Mouse (Mus musculus) hematopoietic multipotent progenitor cell, adult 10-12 weeks (in vitro differentiated cells): ENCODE measurements around the gene Tmem231. TPM values are rescaled to one million over a fixed set of nuclear protein-coding genes. Genes with fewer than 3 reads are reported as not detected.

Source experiments
- polyA plus RNA-seq: library from polyadenylated mRNA; stranded (reverse); fragments of >175 nt; gene quantifications from 2 replicates; pipeline ENCODE4 v1.2.3, GENCODE M21; 2012; ENCODE audit warnings: low replicate concordance

Tmem231 gene
- polyA plus RNA-seq: 4.4 and 4.7 TPM in 2 replicates

GRCm38 (mm10) chr8:111933348-111934076, at the start of gene Tmem231:
Tmem231 (minus strand) TSS chr8:111933881.

GRCm38 (mm10) chr8:111940171-111941100, 6.8 kb upstream of the Tmem231 start, which contains the start of gene Gabarapl2:
Gabarapl2 (plus strand) TSS chr8:111940703.

DNA sequence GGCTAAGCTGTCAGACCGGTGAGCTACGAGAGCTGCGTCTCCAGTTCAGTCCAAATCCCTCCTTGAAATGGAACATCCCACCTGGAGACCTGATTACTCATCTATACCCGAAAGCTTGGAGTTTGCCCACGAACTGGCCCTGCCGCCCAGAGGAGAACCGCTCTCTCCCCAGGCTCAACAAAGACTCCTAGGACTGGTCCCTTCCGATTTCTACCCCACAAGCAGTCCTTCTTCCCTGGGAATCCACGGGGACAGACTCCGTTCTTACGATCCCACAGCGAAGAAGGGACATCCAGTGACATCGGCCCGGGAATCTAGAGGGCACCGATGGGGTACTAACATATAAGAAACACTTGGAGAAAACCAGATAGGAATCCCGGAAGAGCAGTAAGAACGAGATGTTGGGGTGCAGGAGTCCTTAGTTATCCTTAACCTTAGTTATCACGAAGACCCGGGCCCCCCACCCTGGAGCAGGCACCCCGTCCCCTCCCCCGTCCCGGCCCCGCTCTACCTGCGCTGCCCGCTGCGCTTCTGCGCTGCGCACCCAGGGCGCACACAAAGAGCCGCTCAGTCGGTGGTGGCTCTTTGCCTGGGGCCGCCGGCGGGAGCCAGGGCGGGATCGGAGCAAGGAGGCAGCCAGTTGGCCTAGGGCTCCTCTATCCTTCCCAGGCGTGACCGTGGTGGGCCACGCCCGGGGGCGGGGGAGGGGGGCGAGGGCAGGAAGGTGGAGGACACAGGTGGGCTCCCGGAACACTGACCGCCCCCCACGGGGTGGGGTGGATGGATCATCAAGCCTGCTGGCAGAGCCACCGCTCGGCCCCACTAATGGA, 23.8 kb downstream of the Tmem231 start, which contains the start of gene Chst5:
Gene Chst5, minus strand, starts transcription at position 827 of the 830 bp plus-strand sequence.

GRCm38 (mm10) chr8:111876355-111876948, 57.2 kb downstream of the Tmem231 start, which contains the start of gene Tmem170:
Tmem170 (minus strand) TSS chr8:111876750.

Other genes with a start within 250 kb of the Tmem231 start
- 0.65 and 3.8 TPM in 2 replicates for gene Ctrb1, start 242.9 kb downstream of the Tmem231 start, polyA plus RNA-seq
- gene Bcar1, start 190.1 kb downstream of the Tmem231 start, polyA plus RNA-seq: 1.0 and 2.4 TPM in 2 replicates
- 3.0 and 14.7 TPM in 2 replicates for gene Cfdp1, start 79.6 kb downstream of the Tmem231 start, polyA plus RNA-seq
- gene Tmem170, start 57.1 kb downstream of the Tmem231 start, polyA plus RNA-seq: 0.89 and 0.90 TPM in 2 replicates
- not detected in 2 replicates for gene Chst5, start 23.4 kb downstream of the Tmem231 start, polyA plus RNA-seq
- gene Gabarapl2, start 6.8 kb upstream of the Tmem231 start, polyA plus RNA-seq: 3.5 and 7.0 TPM in 2 replicates
- gene Adat1, start 58.4 kb upstream of the Tmem231 start, polyA plus RNA-seq: 0.75 and 3.0 TPM in 2 replicates
- gene Kars, start 77.4 kb upstream of the Tmem231 start, polyA plus RNA-seq: 16.3 and 40.2 TPM in 2 replicates
- gene Terf2ip, start 77.5 kb upstream of the Tmem231 start, polyA plus RNA-seq: 8.3 and 13.2 TPM in 2 replicates
- gene Gm6793, start 81.2 kb upstream of the Tmem231 start, polyA plus RNA-seq: 0.12 and 0.22 TPM in 2 replicates